Mouse (Mus musculus) small intestine, adult 2 months (tissue): ENCODE measurements at regions not wholly inside any gene's neighbourhood (a gene's known extent, or its start where the extent isn't known, plus 50 kb on each side); places are given as distances from the start of the nearest gene placed in this dataset.

ENCODE experiments used
- H3K27ac ChIP-seq: fragments of 200-500 bp; 2 replicates; pipeline ENCODE4 v1.5.1; 2012; ENCODE audit warnings: low read depth, low read length, control low read depth, inconsistent platforms; ENCODE audit not compliant: insufficient read depth
- H3K27me3 ChIP-seq: fragments of 200-500 bp; 2 replicates; pipeline ENCODE4 v1.6.1; 2012; ENCODE audit warnings: mild to moderate bottlenecking, moderate library complexity, low read length, inconsistent platforms; ENCODE audit not compliant: control insufficient read depth, insufficient read depth
- H3K36me3 ChIP-seq: fragments of 200-500 bp; 2 replicates; pipeline ENCODE4 v1.6.1; 2012; ENCODE audit warnings: mild to moderate bottlenecking, low read length, control low read depth, inconsistent platforms; ENCODE audit not compliant: control insufficient read depth, insufficient read depth
- H3K4me1 ChIP-seq: fragments of 200-500 bp; 2 replicates; pipeline ENCODE4 v1.6.1; 2012; ENCODE audit warnings: low read length, inconsistent platforms, mixed read lengths; ENCODE audit not compliant: control insufficient read depth, insufficient read depth, insufficient read length
- H3K4me3 ChIP-seq: fragments of 200-500 bp; 2 replicates; pipeline ENCODE4 v1.5.1; 2012; ENCODE audit warnings: low read depth, mild to moderate bottlenecking, control low read depth, inconsistent platforms, low read length, moderate library complexity
- CTCF ChIP-seq: fragments of 200-500 bp; IDR thresholded peaks from 2 replicates; pipeline ENCODE4 v1.5.1; 2012; ENCODE audit warnings: low read depth, mild to moderate bottlenecking, control low read depth, inconsistent platforms, low read length, moderate library complexity, mixed read lengths; ENCODE audit not compliant: insufficient replicate concordance, insufficient read length; ENCODE audit errors: extremely low read depth
- POLR2A ChIP-seq: fragments of 200-500 bp; IDR thresholded peaks from 2 replicates; pipeline ENCODE4 v1.6.1; 2012; ENCODE audit warnings: low read depth, mild to moderate bottlenecking, control low read depth, inconsistent platforms, low read length, moderate library complexity
- WGBS: fragments of 180-500 bp; shearing (Covaris S2); methylation state at CpG from one replicate; pipeline ENCODE4 v1.1.7; 2018; 5-methylcytosine and 5-hydroxymethylcytosine counted together

GRCm38 (mm10) chr11:45647888-45648287 is 204.0 kb upstream of the Clint1 start:
- no peak for TF ChIP-seq POLR2A
- TF ChIP-seq CTCF, result no peak
- no peak overlapping the region for H3K4me3 ChIP-seq
- H3K4me1 ChIP-seq, result no peaks in the 10 kb centered on the region
- H3K27ac ChIP-seq, result no peak overlapping the region
- no peaks in the 10 kb centered on the region for H3K27me3 ChIP-seq
- H3K36me3 ChIP-seq, result no peaks in the 10 kb centered on the region
- WGBS, result 73% methylated on average over 3 of the region's 3 CpGs

- Histone ChIP-seq H3K4me1 (no peaks in the 10 kb centered on the region), H3K27ac (no peak overlapping the region), H3K27me3 (no peaks in the 10 kb centered on the region), H3K4me3 (no peak overlapping the region), H3K36me3 (no peaks in the 10 kb centered on the region)
- TF ChIP-seq POLR2A (no peak), CTCF (no peak)
- WGBS, result 78% methylated on average over 4 of the region's 4 CpGs
Observed at GRCm38 (mm10) chr11:45656260-45656659, 195.6 kb upstream of the Clint1 start.

GRCm38 (mm10) chr11:45670156-45670830 is 181.6 kb upstream of the Clint1 start:
- 41% methylated on average over 8 of the region's 8 CpGs for WGBS
- Histone ChIP-seq H3K27me3 (no peaks in the 10 kb centered on the region), H3K4me1 (no peaks in the 10 kb centered on the region), H3K4me3 (no peak overlapping the region), H3K27ac (no peak overlapping the region), H3K36me3 (no peaks in the 10 kb centered on the region)
- TF ChIP-seq CTCF (no peak), POLR2A (no peak)

- WGBS, result 51% methylated on average over 11 of the region's 11 CpGs
- no peak overlapping the region for H3K27ac ChIP-seq
- TF ChIP-seq POLR2A, result no peak
- TF ChIP-seq CTCF, result peak; percentile 48; the same call in 1 of the 2 replicates
- no peaks in the 10 kb centered on the region for H3K27me3 ChIP-seq
- H3K36me3 ChIP-seq, result no peaks in the 10 kb centered on the region
- H3K4me3 ChIP-seq, result no peak overlapping the region
- no peaks in the 10 kb centered on the region for H3K4me1 ChIP-seq
Observed at GRCm38 (mm10) chr11:45678666-45679292, 173.1 kb upstream of the Clint1 start.

GRCm38 (mm10) chr11:45679293-45679673 is 172.6 kb upstream of the Clint1 start:
- Histone ChIP-seq H3K4me3 (no peak overlapping the region), H3K27me3 (no peaks in the 10 kb centered on the region), H3K4me1 (no peaks in the 10 kb centered on the region), H3K36me3 (no peaks in the 10 kb centered on the region), H3K27ac (no peak overlapping the region)
- WGBS, result 71% methylated on average over 9 of the region's 9 CpGs
- TF ChIP-seq POLR2A (no peak), CTCF (no peak)

- H3K27me3 ChIP-seq, result no peaks in the 10 kb centered on the region
- no peak for TF ChIP-seq CTCF
- TF ChIP-seq POLR2A, result no peak
- no peaks in the 10 kb centered on the region for H3K36me3 ChIP-seq
- no peak overlapping the region for H3K27ac ChIP-seq
- no peaks in the 10 kb centered on the region for H3K4me1 ChIP-seq
- H3K4me3 ChIP-seq, result no peak overlapping the region
- 84% methylated on average over 5 of the region's 5 CpGs for WGBS
Observed at GRCm38 (mm10) chr11:45685571-45685970, 166.3 kb upstream of the Clint1 start.

- Histone ChIP-seq H3K4me3 (no peak overlapping the region), H3K27ac (no peak overlapping the region), H3K27me3 (no peaks in the 10 kb centered on the region), H3K4me1 (no peaks in the 10 kb centered on the region), H3K36me3 (no peaks in the 10 kb centered on the region)
- TF ChIP-seq CTCF (no peak), POLR2A (no peak)
- WGBS, result 49% methylated on average over 6 of the region's 6 CpGs
Observed at GRCm38 (mm10) chr11:45693206-45693605, 158.6 kb upstream of the Clint1 start.
